Mouse (Mus musculus) mature B cell (primary cell): ENCODE data around the gene Rab20.

Experiments used
- in situ Hi-C: fragments of 300-500 bp; cut with MboI; formaldehyde crosslinking; loops from 2 replicates; pipeline ENCODE4 v1.14.3; 2019

Gene Rab20

GRCm38 (mm10) chr8:11404614-11405013 is 73.9 kb downstream of the Rab20 start:
- in situ Hi-C loops: no loop called here

DNA sequence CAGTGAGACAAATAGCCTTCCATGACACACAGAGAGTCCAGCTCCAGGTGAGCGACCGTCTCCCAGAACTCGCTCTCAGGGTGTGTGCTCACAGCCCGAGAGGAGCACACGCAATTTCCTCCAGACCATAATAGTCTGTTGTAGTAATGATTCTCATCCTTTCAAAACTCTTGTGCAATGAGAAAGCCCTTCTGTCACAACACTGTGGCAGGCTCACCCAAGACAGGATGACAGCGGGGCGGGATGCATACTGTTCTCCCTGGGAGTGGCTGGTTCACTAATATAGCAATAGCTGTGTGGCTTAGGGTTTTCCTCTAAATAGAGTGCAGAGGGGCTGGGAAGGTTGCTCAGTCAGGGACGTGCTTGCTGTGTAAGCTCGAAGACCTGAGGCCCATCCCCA is 74.7 kb downstream of the Rab20 start:
- in situ Hi-C loops: no loop called here
